9 mouse cellular contexts compared by ENCODE assay signal in genomic region chr2:144052410-144053065, GRCm38 (mm10). TPM values are rescaled to one million over a fixed set of nuclear protein-coding genes. Genes with fewer than 3 reads are reported as not detected.
DNase-seq lines count a peak whose midpoint lies in the region; ATAC-seq and TF ChIP-seq lines count a peak whose summit lies in the region.
"Had no signal": no experiment of that assay in that cellular context is flagged by ENCODE, and none has a peak within 500 bp of the region (broad histone marks: within the 10 kb centered on the region; RNA-seq: fewer than 3 reads in every experiment).

No protein-coding gene starts in this region.

- H3K27ac ChIP-seq in liver, adult 2 months (replicated peaks; ENCODE audit: insufficient read depth, low read depth, low read length): no peak overlapping the region
- H3K27ac ChIP-seq in limb, embryonic 15.5 days: peak overlapping the region; percentile 65
- H3K27ac ChIP-seq in thymus, adult 2 months (ENCODE audit: control insufficient read depth, insufficient read depth, low read length): no peak overlapping the region

- no peaks in the 10 kb centered on the region for H3K9me3 ChIP-seq in limb, embryonic 15.5 days

- H3K4me1 ChIP-seq in liver, adult 2 months (ENCODE audit: control insufficient read depth, insufficient read depth, low read length): no peaks in the 10 kb centered on the region
- H3K4me1 ChIP-seq in limb, embryonic 15.5 days: no peaks in the 10 kb centered on the region; the same call in 1 of the 2 replicates
- H3K4me1 ChIP-seq in thymus, adult 2 months (replicated peaks; ENCODE audit: control insufficient read depth, insufficient read depth, low read length): no peaks in the 10 kb centered on the region

- TF ChIP-seq POLR2A in liver, adult 2 months (IDR thresholded peaks at IDR 0.05; ENCODE audit: extremely low read depth, insufficient read depth, low read length): no peak
- no peak for TF ChIP-seq POLR2A in thymus, adult 2 months (IDR thresholded peaks at IDR 0.05; ENCODE audit: control insufficient read depth, extremely low read depth, insufficient read depth, low read length, poor library complexity)

- H3K4me2 ChIP-seq in limb, embryonic 15.5 days: no peak overlapping the region

- no peak overlapping the region for H3K9ac ChIP-seq in liver, adult 2 months (ENCODE audit: low read depth, low read length)
- H3K9ac ChIP-seq in limb, embryonic 15.5 days: no peak overlapping the region

- intact Hi-C loops in heart, postnatal 25 days (cut with DNase I): no loop called here

- TF ChIP-seq CTCF in liver, adult 2 months (IDR thresholded peaks at IDR 0.05; ENCODE audit: low read depth, low read length): no peak
- TF ChIP-seq CTCF in thymus, adult 2 months (IDR thresholded peaks at IDR 0.05; ENCODE audit: borderline replicate concordance, control insufficient read depth, extremely low read depth, insufficient read depth, low read length, poor library complexity): no peak

- H3K27me3 ChIP-seq in liver, adult 2 months (ENCODE audit: control insufficient read depth, insufficient read depth, low read length): no peaks in the 10 kb centered on the region
- no peaks in the 10 kb centered on the region for H3K27me3 ChIP-seq in limb, embryonic 15.5 days
- H3K27me3 ChIP-seq in thymus, adult 2 months (ENCODE audit: control insufficient read depth, insufficient read depth, low read length): no peaks in the 10 kb centered on the region

- no peaks in the 10 kb centered on the region for H3K79me2 ChIP-seq in liver, adult 2 months (ENCODE audit: control insufficient read depth, insufficient read depth, low read length)

- 91% methylated on average over 8 of the region's 8 CpGs for WGBS in liver, adult 2 months
- 62% methylated on average over 8 of the region's 8 CpGs for WGBS in limb, embryonic 15.5 days
- 95% methylated on average over 8 of the region's 8 CpGs for WGBS in thymus, adult 2 months

- no peaks in the 10 kb centered on the region for H3K36me3 ChIP-seq in liver, adult 2 months (ENCODE audit: control insufficient read depth, insufficient read depth, low read length)
- H3K36me3 ChIP-seq in limb, embryonic 15.5 days: no peaks in the 10 kb centered on the region
- H3K36me3 ChIP-seq in thymus, adult 2 months (ENCODE audit: control insufficient read depth, insufficient read depth, low read length): no peaks in the 10 kb centered on the region

- 0 out of 2 replicates have a peak, but pooled peaks have one; percentile 49 for ATAC-seq in limb, embryonic 15.5 days (ENCODE audit: insufficient number of reproducible peaks, low FRiP score, low TSS enrichment, low read depth)
- ATAC-seq in megakaryocyte progenitor cell, adult 5-6 weeks (replicated peaks; ENCODE audit: poor library complexity): no peak

- no peak overlapping the region for H3K4me3 ChIP-seq in liver, adult 2 months (ENCODE audit: insufficient read depth, low read depth, low read length)
- no peak overlapping the region for H3K4me3 ChIP-seq in limb, embryonic 15.5 days
- no peak overlapping the region for H3K4me3 ChIP-seq in thymus, adult 2 months (ENCODE audit: control insufficient read depth, insufficient read depth, low read length)

- DNase-seq in liver, adult 2 months (ENCODE audit: extremely low read depth, low read depth, low spot score): peak; percentile 22
- no peak for DNase-seq in liver
- peak; percentile 90 to 93 for DNase-seq in cerebellum, postnatal 10 days
- DNase-seq in heart, postnatal 25 days (ENCODE audit: low spot score): peak; percentile 51
- DNase-seq in spleen, postnatal 4 days (ENCODE audit: low spot score in 2 of 2): no peak
- no peak for DNase-seq in thymus, adult 2 months

RNA-seq across cellular contexts. Expression of gene Banf2, which starts 19.7 kb away (rescaled TPM):
- total RNA-seq in liver, adult 2 months (2014; rRNA removed): not detected in 2 replicates
- not detected in 2 replicates for polyA plus RNA-seq in liver, adult 2 months (2012; rRNA removed)
- not detected for total RNA-seq in heart, postnatal 25 days (2021)
- not detected in 2 replicates for polyA plus RNA-seq in limb, embryonic 15.5 days (2015; fragmentation: Nextera tagmentation; extraction: Ambion mirVana)
- total RNA-seq in megakaryocyte progenitor cell, adult 5-6 weeks (2015): not detected in 2 replicates
- total RNA-seq in megakaryocyte progenitor cell, adult 5-6 weeks (2017): not detected in 2 replicates
- not detected in 2 replicates for polyA plus RNA-seq in thymus, adult 2 months (2012; rRNA removed)
- polyA plus RNA-seq: lung, embryonic 16.5 days had no signal

RNA-seq across cellular contexts. Expression of gene Rrbp1, which starts 41.5 kb away (rescaled TPM):
- 141 and 147 TPM in 2 replicates for total RNA-seq in liver, adult 2 months (2014; rRNA removed)
- polyA plus RNA-seq in liver, adult 2 months (2012; rRNA removed): 67.4 and 109 TPM in 2 replicates
- 100 to 1,000 TPM; 112 TPM for total RNA-seq in heart, postnatal 25 days (2021)
- 150 and 152 TPM in 2 replicates for polyA plus RNA-seq in limb, embryonic 15.5 days (2015; fragmentation: Nextera tagmentation; extraction: Ambion mirVana)
- 178 and 204 TPM in 2 replicates for total RNA-seq in megakaryocyte progenitor cell, adult 5-6 weeks (2015)
- total RNA-seq in megakaryocyte progenitor cell, adult 5-6 weeks (2017): 187 and 234 TPM in 2 replicates
- 28.7 and 33.8 TPM in 2 replicates for polyA plus RNA-seq in thymus, adult 2 months (2012; rRNA removed)

Comparison
In these comparisons a context has a peak if more than half of its experiments do, and no peak if none do; other contexts are left out.
1. DNase-seq: peak in liver, adult 2 months (single experiment), cerebellum, postnatal 10 days (2 of 2) and heart, postnatal 25 days (single experiment); none in liver (single experiment), spleen, postnatal 4 days (0 of 2) and thymus, adult 2 months (single experiment).